Mouse (Mus musculus) thymus, postnatal 4 days (tissue): ENCODE results near the gene Ets1.
A peak's percentile ranks its signal among the peaks of the same experiment; 100 is the strongest.

Source experiments
- DNase-seq: peaks from one replicate; pipeline ENCODE4 v3.0.0; 2021

The Ets1 gene

GRCm38 (mm10) chr9:32616516-32617429, 19.2 kb upstream of the Ets1 start:
- DNase-seq = peak; percentile 47

- DNase-seq = peak; percentile 48
Observed at GRCm38 (mm10) chr9:32617430-32617768, 18.6 kb upstream of the Ets1 start.

GRCm38 (mm10) chr9:32618544-32619120, 17.4 kb upstream of the Ets1 start:
- no peak for DNase-seq

- no peak for DNase-seq
Observed at GRCm38 (mm10) chr9:32619661-32620060, 16.4 kb upstream of the Ets1 start.

GRCm38 (mm10) chr9:32620446-32620845, 15.6 kb upstream of the Ets1 start:
- peak; percentile 57 for DNase-seq

GRCm38 (mm10) chr9:32629385-32629981, 6.5 kb upstream of the Ets1 start:
- no peak for DNase-seq

- no peak for DNase-seq
Observed at GRCm38 (mm10) chr9:32631341-32631740, 4.7 kb upstream of the Ets1 start.

- no peak for DNase-seq
Observed at GRCm38 (mm10) chr9:32632237-32632636, 3.8 kb upstream of the Ets1 start.

- no peak for DNase-seq
Observed at GRCm38 (mm10) chr9:32644981-32645380, 9.0 kb downstream of the Ets1 start.

GRCm38 (mm10) chr9:32645475-32645874, 9.5 kb downstream of the Ets1 start:
- no peak for DNase-seq

GRCm38 (mm10) chr9:32646539-32647258, 10.7 kb downstream of the Ets1 start:
- DNase-seq = no peak

GRCm38 (mm10) chr9:32647506-32648250, 11.7 kb downstream of the Ets1 start:
- no peak for DNase-seq

GRCm38 (mm10) chr9:32648286-32648685, 12.3 kb downstream of the Ets1 start:
- no peak for DNase-seq

- no peak for DNase-seq
Observed at GRCm38 (mm10) chr9:32650738-32651137, 14.7 kb downstream of the Ets1 start.

- no peak for DNase-seq
Observed at GRCm38 (mm10) chr9:32652112-32652511, 16.1 kb downstream of the Ets1 start.

GRCm38 (mm10) chr9:32654305-32654704, 18.3 kb downstream of the Ets1 start:
- no peak for DNase-seq

GRCm38 (mm10) chr9:32656351-32656844, 20.4 kb downstream of the Ets1 start:
- no peak for DNase-seq

- DNase-seq = no peak
Observed at GRCm38 (mm10) chr9:32657124-32657523, 21.1 kb downstream of the Ets1 start.

GRCm38 (mm10) chr9:32660406-32660960, 24.5 kb downstream of the Ets1 start:
- DNase-seq = no peak

GRCm38 (mm10) chr9:32661071-32661470, 25.1 kb downstream of the Ets1 start:
- no peak for DNase-seq

GRCm38 (mm10) chr9:32661561-32661960, 25.5 kb downstream of the Ets1 start:
- DNase-seq = no peak
